Mouse (Mus musculus) spleen, adult 2 months (tissue): ENCODE data around the gene Clic1.

Experiments
- CTCF ChIP-seq: fragments of 200-500 bp; IDR thresholded peaks from 2 replicates; pipeline ENCODE4 v1.5.1; 2011; ENCODE audit warnings: mild to moderate bottlenecking, inconsistent platforms; ENCODE audit not compliant: insufficient read depth, insufficient read length, insufficient replicate concordance; ENCODE audit errors: extremely low read depth
- POLR2A ChIP-seq: fragments of 200-500 bp; IDR thresholded peaks from 2 replicates; pipeline ENCODE4 v1.6.1; 2011; ENCODE audit warnings: low read depth, low read length, inconsistent platforms

GRCm38 (mm10) chr17:35005158-35005557 is 44.6 kb upstream of the Clic1 start:
- TF ChIP-seq CTCF (no peak), POLR2A (no peak)
